Mouse (Mus musculus) right cerebral cortex, adult 2 months (tissue): ENCODE measurements at regions not wholly inside any gene's neighbourhood (a gene's known extent, or its start where the extent isn't known, plus 50 kb on each side); places are given as distances from the start of the nearest gene placed in this dataset.

Source experiments
- DNase-seq, 2 experiments: peaks; one replicate each; pipeline ENCODE4 v3.0.0; 2021 to 2022; ENCODE audit warnings: low spot score in 2 of 2

- DNase-seq, result no peak
Measured at GRCm38 (mm10) chr11:7348601-7349000, 134.9 kb upstream of the Igfbp3 start.

- DNase-seq, result no peak
Measured at GRCm38 (mm10) chr11:7337826-7338225, 124.1 kb upstream of the Igfbp3 start.

- DNase-seq, result no peak
Measured at GRCm38 (mm10) chr11:7317409-7317970, 103.8 kb upstream of the Igfbp3 start.

- no peak for DNase-seq
Measured at GRCm38 (mm10) chr11:7296252-7296651, 82.5 kb upstream of the Igfbp3 start.

- DNase-seq, result no peak
Measured at GRCm38 (mm10) chr11:7289242-7289938, 75.7 kb upstream of the Igfbp3 start.

GRCm38 (mm10) chr11:7284836-7285490, 71.2 kb upstream of the Igfbp3 start:
- DNase-seq, result no peak

GRCm38 (mm10) chr11:7282981-7283380, 69.3 kb upstream of the Igfbp3 start:
- DNase-seq, result no peak

GRCm38 (mm10) chr11:7282188-7282587, 68.5 kb upstream of the Igfbp3 start:
- no peak for DNase-seq

GRCm38 (mm10) chr11:7281656-7282055, 67.9 kb upstream of the Igfbp3 start:
- no peak for DNase-seq

GRCm38 (mm10) chr11:7279891-7280290, 66.2 kb upstream of the Igfbp3 start:
- DNase-seq, result no peak

GRCm38 (mm10) chr11:7272543-7272942, 58.8 kb upstream of the Igfbp3 start:
- no peak for DNase-seq

- DNase-seq, result no peak
Measured at GRCm38 (mm10) chr11:7270916-7271315, 57.2 kb upstream of the Igfbp3 start.

- no peak for DNase-seq
Measured at GRCm38 (mm10) chr11:7263971-7264370, 50.2 kb upstream of the Igfbp3 start.
